Mouse (Mus musculus) forebrain, embryonic 10.5 days (tissue): ENCODE measurements around the gene Zfp978. TPM values are rescaled to one million over a fixed set of nuclear protein-coding genes. Genes with fewer than 3 reads are reported as not detected.
A peak's percentile ranks its signal among the peaks of the same experiment; 100 is the strongest.
"Not testable (repeated sequence)": the region's sequence is repeated elsewhere in the genome, so short reads cannot be mapped to it uniquely, and the experiment has no call there.

Experiments
- DNase-seq: peaks from one replicate; pipeline ENCODE4 v3.0.0-alpha.2; 2017; ENCODE audit warnings: low spot score; ENCODE audit errors: extremely low spot score
- H3K27ac ChIP-seq: fragments of 300-500 bp; sonication (generic); 2 replicates; pipeline ENCODE4 v1.5.1; 2016; ENCODE audit warnings: mild to moderate bottlenecking
- H3K27me3 ChIP-seq: fragments of 300-500 bp; sonication (generic); 2 replicates; pipeline ENCODE4 v1.6.1; 2016; ENCODE audit warnings: mild to moderate bottlenecking; ENCODE audit not compliant: poor library complexity, severe bottlenecking
- H3K36me3 ChIP-seq: fragments of 300-500 bp; sonication (generic); replicated peaks from 2 replicates; pipeline ENCODE4 v1.6.1; 2016; ENCODE audit warnings: mild to moderate bottlenecking, moderate library complexity
- H3K4me1 ChIP-seq: fragments of 300-500 bp; sonication (generic); 2 replicates; pipeline ENCODE4 v1.6.1; 2016
- H3K4me3 ChIP-seq: fragments of 300-500 bp; sonication (generic); 2 replicates; pipeline ENCODE4 v1.5.1; 2016; ENCODE audit warnings: mild to moderate bottlenecking, moderate library complexity
- H3K9me3 ChIP-seq: fragments of 300-500 bp; sonication (generic); 2 replicates; pipeline ENCODE4 v1.6.1; 2016; ENCODE audit warnings: mild to moderate bottlenecking, moderate library complexity
- WGBS: fragments of 180-500 bp; shearing (Covaris S2); methylation state at CpG from one replicate; pipeline ENCODE4 v1.1.7; 2016; 5-methylcytosine and 5-hydroxymethylcytosine counted together
- polyA plus RNA-seq: library from polyadenylated mRNA; unstranded; fragments of >200 nt; fragmentation: Nextera tagmentation; extraction: Ambion mirVana; gene quantifications from 2 replicates; pipeline ENCODE4 v1.2.1, GENCODE M21; 2016

Gene Zfp978
- polyA plus RNA-seq, 1 experiment from 2014 or later, result not detected

DNA sequence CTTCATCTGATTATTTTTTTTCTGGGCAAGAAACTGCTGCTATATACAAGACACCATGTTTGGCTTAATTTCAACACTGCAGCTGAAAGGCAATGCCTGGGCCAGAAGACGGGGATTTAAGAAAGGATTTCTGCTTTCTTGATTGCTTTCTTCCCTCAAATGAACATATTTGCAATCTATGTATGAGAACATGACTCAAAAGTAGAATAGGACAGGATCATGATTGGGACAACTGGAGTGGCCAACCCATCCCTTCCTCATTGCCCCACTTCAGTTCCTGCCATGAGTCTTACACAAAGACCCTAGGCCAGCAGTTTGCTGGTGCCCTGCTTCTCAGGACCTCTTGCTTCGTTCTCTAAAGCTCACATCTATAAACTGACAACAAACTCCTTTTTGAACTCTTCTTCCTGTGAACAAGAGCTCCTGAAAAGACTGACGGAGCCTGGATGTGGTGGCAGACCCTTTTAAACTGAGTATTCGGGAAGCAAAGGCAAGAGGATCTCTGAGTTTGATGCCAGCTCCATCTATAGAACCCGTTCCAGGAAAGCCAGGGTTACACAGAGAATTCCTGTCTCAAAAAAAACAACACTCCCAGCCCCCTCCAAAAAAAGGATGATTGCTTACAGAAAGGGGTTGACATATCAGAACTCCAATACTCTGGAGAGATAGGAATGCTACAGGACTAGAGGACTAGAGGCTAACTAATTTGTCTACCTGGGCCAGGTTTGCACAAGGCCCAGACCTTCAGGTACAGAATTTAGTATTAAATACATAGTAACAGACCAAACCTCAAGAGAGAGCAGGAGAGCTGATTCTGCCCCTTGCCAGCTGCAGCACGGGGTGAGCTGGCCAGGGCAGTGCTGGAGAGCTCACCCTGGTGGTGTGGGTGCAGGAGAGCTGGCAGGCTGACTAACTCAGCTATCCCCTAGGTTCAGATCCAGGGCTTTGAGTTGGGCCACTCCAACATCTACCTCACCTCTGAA lies 43.1 kb downstream of the Zfp978 start:
- not testable (repeated sequence) for H3K27me3 ChIP-seq, H3K36me3 ChIP-seq, H3K4me1 ChIP-seq, H3K27ac ChIP-seq, H3K4me3 ChIP-seq
- 84% methylated on average over 6 of the region's 6 CpGs for WGBS
- peaks cover 66% of the 10 kb centered on the region for H3K9me3 ChIP-seq
- peak; percentile 16 for DNase-seq

- peaks cover 67% of the 10 kb centered on the region for H3K9me3 ChIP-seq
- DNase-seq, result peak; percentile 50
- H3K27ac ChIP-seq, result peak overlapping the region; percentile 87
- H3K4me1 ChIP-seq, result peaks cover 3% of the 10 kb centered on the region; the same call in 1 of the 2 replicates
- under 1% methylated on average over 64 of the region's 75 CpGs for WGBS
- H3K36me3 ChIP-seq, result peaks cover 14% of the 10 kb centered on the region
- peak overlapping the region; percentile 56 for H3K4me3 ChIP-seq
- no peaks in the 10 kb centered on the region for H3K27me3 ChIP-seq
Measured at GRCm38 (mm10) chr4:147406735-147407462, 45.8 kb downstream of the Zfp978 start.

GRCm38 (mm10) chr4:147407463-147407822 lies 46.3 kb downstream of the Zfp978 start:
- peak overlapping the region; percentile 87 for H3K27ac ChIP-seq
- H3K9me3 ChIP-seq, result peaks cover 61% of the 10 kb centered on the region
- H3K4me3 ChIP-seq, result peak overlapping the region; percentile 56
- no peak for DNase-seq
- H3K27me3 ChIP-seq, result no peaks in the 10 kb centered on the region
- peaks cover 14% of the 10 kb centered on the region for H3K36me3 ChIP-seq
- 3% methylated on average over 12 of the region's 13 CpGs for WGBS
- H3K4me1 ChIP-seq, result peaks cover 3% of the 10 kb centered on the region; the same call in 1 of the 2 replicates

- DNase-seq, result peak; percentile 14
Measured at GRCm38 (mm10) chr4:147416365-147416764, 55.3 kb downstream of the Zfp978 start.

DNA sequence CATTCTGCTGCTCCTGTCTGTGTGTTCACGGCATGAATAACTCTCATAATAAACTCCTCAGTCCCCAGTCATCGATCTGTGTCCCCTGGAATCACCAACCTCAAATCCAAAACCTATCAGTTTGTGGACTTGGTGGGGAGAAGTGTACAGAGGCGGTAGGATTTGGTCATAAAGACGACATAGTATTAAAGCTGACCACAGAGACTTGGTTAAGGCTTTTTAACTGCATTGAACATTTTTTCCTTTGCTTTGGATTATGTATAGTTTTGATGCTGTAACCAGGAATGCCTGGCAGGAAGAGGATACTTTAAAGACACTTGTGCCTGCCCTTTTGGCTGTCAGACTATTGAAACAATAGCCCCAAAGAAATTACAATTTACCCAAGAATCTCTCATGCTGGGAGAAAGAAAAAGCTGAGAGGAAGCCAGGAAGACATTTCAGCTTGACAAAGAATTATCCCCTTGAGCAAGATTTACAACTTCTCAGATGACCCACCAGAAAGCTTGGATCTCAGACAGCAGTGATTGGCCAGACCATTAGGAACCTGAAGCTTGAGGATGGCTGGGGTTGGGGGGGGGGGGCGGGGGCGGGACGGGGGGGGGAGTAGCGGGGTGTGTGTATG lies 56.2 kb downstream of the Zfp978 start:
- DNase-seq, result peak; percentile 31
- Histone ChIP-seq H3K27me3 (no peaks in the 10 kb centered on the region), H3K4me3 (no peak overlapping the region), H3K4me1 (no peaks in the 10 kb centered on the region), H3K9me3 (peaks cover 59% of the 10 kb centered on the region), H3K27ac (no peak overlapping the region), H3K36me3 (no peaks in the 10 kb centered on the region)
- 62% methylated on average over 8 of the region's 8 CpGs for WGBS

More at GRCm38 (mm10) chr4:147416365-147416764, 55.3 kb downstream of the Zfp978 start:
- WGBS, result 81% methylated on average over 1 of the region's 1 CpGs
- H3K4me3 ChIP-seq, H3K27ac ChIP-seq, H3K27me3 ChIP-seq, H3K4me1 ChIP-seq, H3K36me3 ChIP-seq: not testable (repeated sequence)
- H3K9me3 ChIP-seq, result peaks cover 54% of the 10 kb centered on the region

DNA sequence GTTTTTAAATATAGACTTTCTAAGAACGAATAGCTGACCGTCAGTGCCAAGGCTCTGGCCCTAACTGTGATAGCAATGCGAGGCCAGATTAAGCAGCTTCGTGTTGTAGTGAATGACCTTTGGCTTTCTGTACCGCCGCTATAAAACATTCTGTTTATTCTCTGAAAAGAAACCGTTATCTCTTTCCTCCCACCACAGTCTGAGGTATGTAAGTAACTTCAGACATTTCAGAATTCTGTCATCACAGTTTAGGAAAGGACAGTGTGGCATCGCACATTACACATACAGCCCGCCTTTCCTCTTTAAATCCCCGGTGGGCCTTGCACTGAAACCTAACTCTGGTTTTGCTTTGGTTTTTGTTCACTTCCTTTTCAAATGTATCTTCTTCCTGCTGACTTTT lies 56.8 kb downstream of the Zfp978 start:
- H3K4me3 ChIP-seq, result no peak overlapping the region

DNA sequence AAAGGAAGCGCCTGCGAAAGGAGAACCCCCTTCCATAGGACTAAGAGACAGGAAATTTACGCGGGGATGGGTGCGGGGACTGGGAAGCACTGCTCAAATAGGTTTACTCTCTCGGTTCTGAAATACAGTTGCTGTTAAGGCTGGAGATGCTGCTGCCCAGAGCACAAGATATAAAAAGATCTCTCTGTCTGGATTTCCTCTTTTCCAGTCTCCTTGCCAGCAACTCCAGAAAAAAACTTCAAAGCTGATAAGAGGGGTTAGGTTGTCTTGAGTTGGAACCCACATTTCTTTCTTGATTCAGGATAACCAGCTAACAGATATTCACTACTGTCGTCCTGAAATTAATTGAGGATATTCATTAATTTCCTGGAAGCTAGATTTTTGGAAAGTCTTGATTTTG lies 57.2 kb downstream of the Zfp978 start:
- not testable (repeated sequence) for H3K4me3 ChIP-seq, H3K27ac ChIP-seq, DNase-seq, H3K27me3 ChIP-seq, H3K36me3 ChIP-seq, H3K4me1 ChIP-seq
- whole genome bisulfite sequencing, result 55% methylated on average over 7 of the region's 7 CpGs
- peaks cover 68% of the 10 kb centered on the region for H3K9me3 ChIP-seq

More for the DNA sequence above, 56.8 kb downstream of the Zfp978 start:
- Histone ChIP-seq H3K4me1 (no peaks in the 10 kb centered on the region), H3K36me3 (no peaks in the 10 kb centered on the region), H3K27ac (no peak overlapping the region), H3K27me3 (no peaks in the 10 kb centered on the region), H3K9me3 (peaks cover 64% of the 10 kb centered on the region)
- DNase-seq, result no peak
- 67% methylated on average over 10 of the region's 10 CpGs for WGBS

DNA sequence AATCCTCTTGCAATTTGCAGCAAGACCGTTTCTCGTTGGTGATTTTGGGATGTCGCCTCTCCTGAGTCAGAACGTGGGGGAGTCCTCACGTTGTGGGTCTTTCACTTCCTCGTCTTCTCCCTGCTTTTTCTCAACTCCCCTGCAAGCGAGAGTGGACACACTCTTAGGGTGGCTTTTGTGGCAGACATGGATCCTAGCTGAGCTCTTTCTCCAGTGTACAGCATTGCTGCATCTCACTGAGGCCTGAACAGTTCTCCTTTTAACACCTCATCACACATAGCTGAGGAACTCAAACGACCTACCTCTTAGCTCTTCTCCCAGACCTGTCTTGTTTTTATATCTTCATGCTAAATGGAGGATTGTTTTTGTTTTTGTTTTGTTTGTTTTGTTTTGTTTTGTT lies 58.1 kb downstream of the Zfp978 start:
- not testable (repeated sequence) for DNase-seq, H3K27ac ChIP-seq, H3K4me1 ChIP-seq, H3K27me3 ChIP-seq, H3K4me3 ChIP-seq, H3K36me3 ChIP-seq
- 86% methylated on average over 8 of the region's 8 CpGs for WGBS
- H3K9me3 ChIP-seq, result peaks cover 72% of the 10 kb centered on the region

DNA sequence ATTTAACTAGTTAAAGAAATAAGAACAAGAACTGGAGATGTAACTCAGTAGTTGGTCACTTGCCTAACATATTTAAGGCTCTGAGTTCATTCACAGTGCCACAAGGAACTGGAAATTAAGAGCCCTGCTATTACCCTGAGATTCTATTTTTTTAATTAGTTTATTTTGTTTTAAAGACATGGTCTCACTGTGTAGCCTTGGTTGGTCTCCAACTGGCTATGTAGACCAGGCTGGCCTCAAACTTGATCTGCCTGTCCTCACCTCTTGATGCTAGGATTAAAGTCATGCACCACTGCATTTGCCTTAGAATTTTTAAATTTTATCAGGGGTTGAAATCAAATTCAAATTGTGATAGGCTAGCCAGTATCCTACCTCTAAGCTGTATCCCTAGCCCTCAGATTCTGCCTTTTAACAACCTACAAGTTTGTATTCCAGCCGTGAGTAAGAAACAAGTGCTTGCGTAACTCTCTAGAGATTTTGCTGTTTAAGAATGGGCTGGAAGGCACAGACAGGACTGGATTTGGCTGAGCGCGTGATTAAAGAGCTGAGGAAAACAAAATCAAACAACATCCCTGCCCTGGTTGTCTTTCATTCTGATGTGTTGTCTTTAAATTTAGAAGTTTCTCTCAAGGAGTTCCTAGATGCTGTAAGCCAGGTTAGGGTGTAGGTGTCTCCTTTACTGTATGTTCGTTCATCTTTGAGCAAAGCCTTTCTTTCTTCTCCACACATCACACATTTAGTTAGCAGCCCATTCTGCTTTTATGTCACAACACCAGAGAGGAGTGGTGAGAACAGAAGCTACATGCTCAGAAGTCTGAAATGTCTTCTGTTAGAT lies 58.9 kb downstream of the Zfp978 start:
- 83% methylated on average over 5 of the region's 5 CpGs for WGBS
- H3K36me3 ChIP-seq, H3K27ac ChIP-seq, H3K4me1 ChIP-seq, H3K27me3 ChIP-seq, H3K4me3 ChIP-seq: not testable (repeated sequence)
- peak; percentile 25 for DNase-seq
- H3K9me3 ChIP-seq, result peaks cover 78% of the 10 kb centered on the region

DNA sequence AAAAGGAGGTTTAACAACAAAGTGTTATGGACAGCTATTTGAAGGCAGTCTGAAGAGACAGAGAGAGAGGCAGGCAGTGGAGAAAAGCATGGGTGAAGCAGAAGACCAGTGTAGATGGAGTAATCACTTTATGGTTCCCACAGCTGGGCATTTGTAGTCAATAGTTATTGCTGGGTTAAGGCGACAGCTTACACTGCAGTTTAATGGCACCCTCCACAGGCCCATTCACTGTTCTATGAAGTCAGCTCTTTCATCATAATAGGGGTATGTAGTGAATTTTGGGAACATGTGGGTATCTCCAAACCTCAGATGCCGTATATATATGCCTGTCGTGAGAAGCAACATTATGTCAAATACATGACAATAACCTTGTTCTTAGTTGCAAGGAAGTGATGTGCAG lies 59.7 kb downstream of the Zfp978 start:
- H3K9me3 ChIP-seq, result peaks cover 86% of the 10 kb centered on the region
- H3K4me3 ChIP-seq, result no peak overlapping the region
- H3K36me3 ChIP-seq, result no peaks in the 10 kb centered on the region
- no peak overlapping the region for H3K27ac ChIP-seq
- 71% methylated on average over 3 of the region's 3 CpGs for WGBS
- H3K4me1 ChIP-seq, result no peaks in the 10 kb centered on the region
- DNase-seq, result no peak
- no peaks in the 10 kb centered on the region for H3K27me3 ChIP-seq

DNA sequence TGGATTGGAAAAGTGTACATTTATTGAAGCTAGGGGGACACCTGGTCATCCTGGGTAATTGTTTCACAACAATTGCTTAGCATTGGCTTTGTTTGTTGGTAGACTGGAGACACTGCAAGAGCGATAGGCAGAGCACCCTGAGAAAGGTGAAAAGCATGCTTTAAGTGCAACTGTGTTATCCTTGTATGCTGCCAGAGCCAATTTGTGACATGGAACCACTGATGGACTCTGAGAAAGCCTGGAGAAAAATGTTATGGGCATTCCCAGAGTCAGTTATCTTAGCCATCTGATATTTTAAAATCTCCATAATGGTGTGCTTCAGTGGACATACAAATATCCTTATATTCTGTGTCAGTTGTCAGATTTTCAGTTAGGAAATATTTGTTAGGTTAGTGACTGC lies 60.2 kb downstream of the Zfp978 start:
- H3K36me3 ChIP-seq, H3K4me3 ChIP-seq, DNase-seq, H3K27me3 ChIP-seq, H3K4me1 ChIP-seq, H3K27ac ChIP-seq: not testable (repeated sequence)
- H3K9me3 ChIP-seq, result peaks cover 83% of the 10 kb centered on the region
- WGBS, result 35% methylated on average over 1 of the region's 1 CpGs

DNA sequence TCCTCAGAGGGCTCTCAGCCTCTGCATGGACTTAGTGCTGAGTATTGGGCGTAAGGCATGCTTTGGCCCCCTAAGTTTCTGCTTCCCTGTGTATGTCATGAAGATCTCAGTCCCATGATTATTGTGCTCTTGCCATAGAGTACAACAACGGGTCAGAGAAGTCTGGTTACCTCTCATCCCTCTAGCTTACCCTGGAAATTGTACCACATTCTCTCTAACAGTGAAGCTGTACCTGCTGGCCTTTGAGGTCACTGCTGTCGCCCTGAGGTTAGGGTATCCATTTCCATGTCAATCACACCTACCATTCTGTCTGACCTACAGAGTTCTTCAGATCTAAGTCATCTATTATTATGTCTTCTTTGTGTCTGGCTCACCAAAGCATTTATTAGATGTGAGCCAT lies 62.0 kb downstream of the Zfp978 start:
- Histone ChIP-seq H3K4me3 (no peak overlapping the region), H3K27me3 (no peaks in the 10 kb centered on the region), H3K36me3 (no peaks in the 10 kb centered on the region), H3K9me3 (peaks cover 68% of the 10 kb centered on the region), H3K27ac (no peak overlapping the region), H3K4me1 (no peaks in the 10 kb centered on the region)
- DNase-seq, result no peak
- 54% methylated on average over 3 of the region's 3 CpGs for WGBS
